Mouse (Mus musculus): ENCODE measurements at regions not wholly inside any gene's neighbourhood (a gene's known extent, or its start where the extent isn't known, plus 50 kb on each side); places are given as distances from the start of the nearest gene placed in this dataset.
"Not testable (repeated sequence)": the region's sequence is repeated elsewhere in the genome, so short reads cannot be mapped to it uniquely, and the experiment has no call there.

- TF ChIP-seq CTCF (IDR thresholded peaks at IDR 0.05; ENCODE audit: low read depth, low read length); POLR2A (IDR thresholded peaks at IDR 0.05; ENCODE audit: insufficient read depth, low read length); EP300 (IDR thresholded peaks at IDR 0.05; ENCODE audit: insufficient read depth, low read depth, low read length): not testable (repeated sequence)
Measured at GRCm38 (mm10) chr16:3513107-3513506, 77.7 kb upstream of the Olfr161 start.

Data from ES-Bruce4 (cell line).